Mouse (Mus musculus) ES-E14 (cell line): ENCODE data around the gene Wnk1. TPM values are rescaled to one million over a fixed set of nuclear protein-coding genes. Genes with fewer than 3 reads are reported as not detected.
A peak's percentile ranks its signal among the peaks of the same experiment; 100 is the strongest.

Experiments
- DNase-seq: peaks from one replicate; pipeline ENCODE4 v3.0.0-alpha.2; 2013; ENCODE audit warnings: low read depth, low spot score
- H3K27ac ChIP-seq: 2 replicates; pipeline ENCODE4 v1.5.1; 2012; ENCODE audit warnings: low read depth, mild to moderate bottlenecking, low read length, moderate library complexity, mixed read lengths; ENCODE audit not compliant: poor library complexity, insufficient read depth, severe bottlenecking
- H3K36me3 ChIP-seq: 2 replicates; pipeline ENCODE4 v1.6.1; 2012; ENCODE audit warnings: mild to moderate bottlenecking, low read length, moderate library complexity, mixed read lengths; ENCODE audit not compliant: control insufficient read depth, poor library complexity, insufficient read depth, severe bottlenecking
- H3K4me1 ChIP-seq, 2 experiments: fragments of 150-350 bp in 1 of 2; sonication (generic) in 1 of 2; 2 replicates each; pipeline ENCODE4 v1.6.1; 2012; ENCODE audit warnings: low read length in 2 of 2, mild to moderate bottlenecking in 1 of 2, mixed read lengths in 1 of 2; ENCODE audit not compliant: control insufficient read depth in 2 of 2, insufficient read depth in 2 of 2, poor library complexity in 1 of 2
- H3K4me3 ChIP-seq, 2 experiments: fragments of 150-350 bp in 1 of 2; sonication (generic) in 1 of 2; 2 replicates each; pipeline ENCODE4 v1.5.1; 2012; ENCODE audit warnings: low read length in 2 of 2, low read depth in 1 of 2, mild to moderate bottlenecking in 1 of 2, mixed read lengths in 1 of 2; ENCODE audit not compliant: insufficient read depth in 1 of 2, poor library complexity in 1 of 2, severe bottlenecking in 1 of 2
- H3K9ac ChIP-seq: 2 replicates; pipeline ENCODE4 v1.6.1; 2012; ENCODE audit warnings: low read depth, mild to moderate bottlenecking, low read length, mixed read lengths; ENCODE audit not compliant: poor library complexity, insufficient read depth, severe bottlenecking
- H3K9me3 ChIP-seq: fragments of 150-350 bp; sonication (generic); 2 replicates; pipeline ENCODE4 v1.6.1; 2012; ENCODE audit warnings: low read depth, mild to moderate bottlenecking, low read length; ENCODE audit not compliant: control insufficient read depth, insufficient read depth
- CHD2 ChIP-seq: IDR thresholded peaks from 2 replicates; pipeline ENCODE4 v1.6.1; 2014; ENCODE audit warnings: mild to moderate bottlenecking, low read depth, low read length, inconsistent platforms
- HCFC1 ChIP-seq: IDR thresholded peaks from 2 replicates; pipeline ENCODE4 v1.6.1; 2012; ENCODE audit warnings: low read length, inconsistent platforms, borderline replicate concordance; ENCODE audit not compliant: insufficient read depth
- MAFK ChIP-seq: IDR thresholded peaks from 2 replicates; pipeline ENCODE4 v1.6.1; 2014; ENCODE audit warnings: mild to moderate bottlenecking, low read depth, low read length, inconsistent platforms; ENCODE audit not compliant: insufficient read depth
- ZC3H11A ChIP-seq: IDR thresholded peaks from 2 replicates; pipeline ENCODE4 v1.6.1; 2012; ENCODE audit warnings: low read depth, mild to moderate bottlenecking, inconsistent platforms, low read length, borderline replicate concordance
- ZNF384 ChIP-seq: IDR thresholded peaks from 2 replicates; pipeline ENCODE4 v1.6.1; 2012; ENCODE audit warnings: low read depth, low read length, inconsistent platforms
- in situ Hi-C, 2 experiments: fragments of 600-800 bp; cut with MboI; formaldehyde crosslinking; loops; one replicate each; pipeline ENCODE4 v1.15.1; 2025; ENCODE audit warnings: low sequenced_read_pairs in 2 of 2, inconsistent platforms in 1 of 2; ENCODE audit not compliant: unreplicated experiment in 2 of 2
- total RNA-seq: library from RNA; depleted of rRNA; stranded (reverse); fragments of 300-350 nt; gene quantifications from 2 replicates; pipeline ENCODE4 v1.2.3, GENCODE M21; 2012

Gene Wnk1
- total RNA-seq, 1 experiment = 165 TPM

- Histone ChIP-seq H3K4me1 (peaks cover 0 to 2% of the 10 kb centered on the region in 2 experiments; a peak in 1 of 4 replicates), H3K36me3 (no peaks in the 10 kb centered on the region), H3K27ac (no peak overlapping the region), H3K9me3 (no peaks in the 10 kb centered on the region), H3K9ac (no peak overlapping the region), H3K4me3 (no peak overlapping the region)
- DNase-seq = no peak
- no peak for TF ChIP-seq CHD2
- TF ChIP-seq ZC3H11A = no peak
- no peak for TF ChIP-seq HCFC1
- TF ChIP-seq MAFK = no peak
- no peak for TF ChIP-seq ZNF384
- in situ Hi-C loops = no loop called here
Observed at GRCm38 (mm10) chr6:120010535-120010934, 27.9 kb downstream of the Wnk1 start.

GRCm38 (mm10) chr6:120001718-120002117 is 36.8 kb downstream of the Wnk1 start:
- Histone ChIP-seq H3K4me3 (no peak overlapping the region), H3K27ac (no peak overlapping the region), H3K4me1 (no peaks in the 10 kb centered on the region), H3K36me3 (no peaks in the 10 kb centered on the region; the same call in 1 of the 2 replicates), H3K9ac (no peak overlapping the region), H3K9me3 (no peaks in the 10 kb centered on the region)
- peak; percentile 31 for DNase-seq
- in situ Hi-C loops = loop anchor here in 1 of 2 experiments (5.0 kb wide), 1 partner anchor 191 kb away; no protein-coding TSS in a partner anchor
- TF ChIP-seq CHD2 (no peak), HCFC1 (no peak), ZNF384 (no peak), ZC3H11A (no peak), MAFK (no peak)

- no peaks in the 10 kb centered on the region for H3K9me3 ChIP-seq
- H3K4me1 ChIP-seq = no peaks in the 10 kb centered on the region
- H3K27ac ChIP-seq = no peak overlapping the region
- no peak for DNase-seq
- no peak for TF ChIP-seq CHD2
- no peak for TF ChIP-seq ZC3H11A
- TF ChIP-seq ZNF384 = no peak
- no peak for TF ChIP-seq HCFC1
- TF ChIP-seq MAFK = no peak
- no peak overlapping the region for H3K9ac ChIP-seq
- in situ Hi-C loops = no loop called here
- H3K4me3 ChIP-seq = no peak overlapping the region
- no peaks in the 10 kb centered on the region; the same call in 1 of the 2 replicates for H3K36me3 ChIP-seq
Observed at GRCm38 (mm10) chr6:119996480-119996879, 42.0 kb downstream of the Wnk1 start.

- no peaks in the 10 kb centered on the region for H3K4me1 ChIP-seq
- H3K9ac ChIP-seq = no peak overlapping the region
- TF ChIP-seq ZC3H11A (no peak), CHD2 (no peak), ZNF384 (no peak), HCFC1 (no peak), MAFK (no peak)
- no peak for DNase-seq
- H3K4me3 ChIP-seq = no peak overlapping the region
- no peak overlapping the region for H3K27ac ChIP-seq
- in situ Hi-C loops = loop anchor here (25.0 kb wide), 1 partner anchor 437 kb away; the partner anchor contains the start of gene Fbxl14 (in 2 of the 2)
- no peaks in the 10 kb centered on the region for H3K9me3 ChIP-seq
- H3K36me3 ChIP-seq = peaks cover 36% of the 10 kb centered on the region
Observed at GRCm38 (mm10) chr6:119924235-119925005, 114.1 kb downstream of the Wnk1 start.
